Mouse (Mus musculus): ENCODE results near the gene Ccdc177. TPM values are rescaled to one million over a fixed set of nuclear protein-coding genes. Genes with fewer than 3 reads are reported as not detected.

Gene Ccdc177
- total RNA-seq, 2 experiments from 2014 or later, result not detected

Other genes with a start within 250 kb of the Ccdc177 start
- gene Galnt16, start 242.4 kb downstream of the Ccdc177 start, total RNA-seq (2015; ENCODE audit: low replicate concordance), result not detected in 2 replicates
- gene Galnt16, start 242.4 kb downstream of the Ccdc177 start, total RNA-seq (2017; ENCODE audit: low replicate concordance), result not detected in 2 replicates
- gene Slc39a9, start 116.8 kb downstream of the Ccdc177 start, total RNA-seq (2015; ENCODE audit: low replicate concordance), result 3.8 and 8.8 TPM in 2 replicates
- gene Slc39a9, start 116.8 kb downstream of the Ccdc177 start, total RNA-seq (2017; ENCODE audit: low replicate concordance), result 2.9 and 6.1 TPM in 2 replicates
- gene Erh, start 116.3 kb downstream of the Ccdc177 start, total RNA-seq (2015; ENCODE audit: low replicate concordance), result 13.2 and 23.4 TPM in 2 replicates
- gene Erh, start 116.3 kb downstream of the Ccdc177 start, total RNA-seq (2017; ENCODE audit: low replicate concordance), result 5.6 and 17.7 TPM in 2 replicates
- not detected in 2 replicates for gene Plekhd1, start 68.1 kb downstream of the Ccdc177 start, total RNA-seq (2015; ENCODE audit: low replicate concordance)
- gene Plekhd1, start 68.1 kb downstream of the Ccdc177 start, total RNA-seq (2017; ENCODE audit: low replicate concordance), result 0.77 TPM in 1 of 2 replicates, not detected in the other
- 16.3 and 16.7 TPM in 2 replicates for gene Susd6, start 29.8 kb upstream of the Ccdc177 start, total RNA-seq (2015; ENCODE audit: low replicate concordance)
- gene Susd6, start 29.8 kb upstream of the Ccdc177 start, total RNA-seq (2017; ENCODE audit: low replicate concordance), result 32.7 and 36.2 TPM in 2 replicates
- 231 and 263 TPM in 2 replicates for gene Srsf5, start 184.8 kb upstream of the Ccdc177 start, total RNA-seq (2015; ENCODE audit: low replicate concordance)
- gene Srsf5, start 184.8 kb upstream of the Ccdc177 start, total RNA-seq (2017; ENCODE audit: low replicate concordance), result 732 and 764 TPM in 2 replicates
- not detected in 2 replicates for gene Slc10a1, start 208.0 kb upstream of the Ccdc177 start, total RNA-seq (2015; ENCODE audit: low replicate concordance)
- not detected in 2 replicates for gene Slc10a1, start 208.0 kb upstream of the Ccdc177 start, total RNA-seq (2017; ENCODE audit: low replicate concordance)